Mouse (Mus musculus) brain, embryonic 14.5 days (tissue): ENCODE measurements around the gene Gm11492. TPM values are rescaled to one million over a fixed set of nuclear protein-coding genes. Genes with fewer than 3 reads are reported as not detected.

Experiments used
- DNase-seq: peaks from one replicate; pipeline ENCODE4 v3.0.0-alpha.2; 2011; ENCODE audit warnings: low read depth
- CTCF ChIP-seq: fragments of 200-500 bp; IDR thresholded peaks from 2 replicates; pipeline ENCODE4 v1.5.1; 2012; ENCODE audit warnings: inconsistent platforms, mild to moderate bottlenecking, moderate library complexity, borderline replicate concordance; ENCODE audit not compliant: insufficient read depth, insufficient read length; ENCODE audit errors: extremely low read depth
- POLR2A ChIP-seq: fragments of 200-500 bp; IDR thresholded peaks from 2 replicates; pipeline ENCODE4 v1.6.1; 2012; ENCODE audit warnings: mild to moderate bottlenecking, inconsistent platforms, borderline replicate concordance; ENCODE audit not compliant: poor library complexity, insufficient read depth, insufficient read length, severe bottlenecking; ENCODE audit errors: extremely low read depth
- polyA plus RNA-seq: library from polyadenylated mRNA; depleted of rRNA; stranded (reverse); fragments of >200 nt; gene quantifications from 2 replicates; pipeline ENCODE4 v1.2.3, GENCODE M21; 2012

The Gm11492 gene
- polyA plus RNA-seq, 1 experiment = not detected

GRCm38 (mm10) chr11:87581161-87581865 is 14.9 kb downstream of the Gm11492 start:
- no peak for TF ChIP-seq CTCF
- TF ChIP-seq POLR2A = no peak

GRCm38 (mm10) chr11:87581933-87582710 is 15.7 kb downstream of the Gm11492 start:
- TF ChIP-seq POLR2A = no peak
- no peak for DNase-seq

More at GRCm38 (mm10) chr11:87581161-87581865, 14.9 kb downstream of the Gm11492 start:
- no peak for DNase-seq

- DNase-seq = no peak
- TF ChIP-seq CTCF (no peak), POLR2A (no peak)
These were observed 17.0 kb downstream of the Gm11492 start for GRCm38 (mm10) chr11:87583291-87584034.

- no peak for DNase-seq
These were observed 18.5 kb downstream of the Gm11492 start for GRCm38 (mm10) chr11:87584711-87585505.

GRCm38 (mm10) chr11:87587211-87587874 is 20.9 kb downstream of the Gm11492 start:
- TF ChIP-seq POLR2A (no peak), CTCF (no peak)
- no peak for DNase-seq

More at GRCm38 (mm10) chr11:87584711-87585505, 18.5 kb downstream of the Gm11492 start:
- TF ChIP-seq POLR2A (no peak), CTCF (no peak)

- no peak for DNase-seq
- TF ChIP-seq CTCF (no peak), POLR2A (no peak)
These were observed 23.2 kb downstream of the Gm11492 start for GRCm38 (mm10) chr11:87589605-87590004.

GRCm38 (mm10) chr11:87590841-87591525 is 24.5 kb downstream of the Gm11492 start:
- TF ChIP-seq POLR2A (no peak), CTCF (no peak)
- no peak for DNase-seq

GRCm38 (mm10) chr11:87591526-87592353 is 25.3 kb downstream of the Gm11492 start, which contains the start of gene Mtmr4:
Gene Mtmr4 (plus strand): TSS chr11:87592162.
- peak; percentile 66; the same call in 1 of the 2 replicates for TF ChIP-seq POLR2A
- no peak for TF ChIP-seq CTCF
- peak; percentile 100 for DNase-seq

- no peak for DNase-seq
- peak; percentile 8; the same call in 1 of the 2 replicates for TF ChIP-seq CTCF
- TF ChIP-seq POLR2A = no peak
These were observed 25.9 kb downstream of the Gm11492 start for GRCm38 (mm10) chr11:87592354-87592695.

- DNase-seq = no peak
- TF ChIP-seq CTCF (no peak), POLR2A (no peak)
These were observed 26.5 kb downstream of the Gm11492 start for GRCm38 (mm10) chr11:87592713-87593598.
